Mouse (Mus musculus): Measurements from ENCODE around the gene Akr1c18. TPM values are rescaled to one million over a fixed set of nuclear protein-coding genes. Genes with fewer than 3 reads are reported as not detected.

Akr1c18 gene
- polyA plus RNA-seq, 1 experiment: not detected

DNA sequence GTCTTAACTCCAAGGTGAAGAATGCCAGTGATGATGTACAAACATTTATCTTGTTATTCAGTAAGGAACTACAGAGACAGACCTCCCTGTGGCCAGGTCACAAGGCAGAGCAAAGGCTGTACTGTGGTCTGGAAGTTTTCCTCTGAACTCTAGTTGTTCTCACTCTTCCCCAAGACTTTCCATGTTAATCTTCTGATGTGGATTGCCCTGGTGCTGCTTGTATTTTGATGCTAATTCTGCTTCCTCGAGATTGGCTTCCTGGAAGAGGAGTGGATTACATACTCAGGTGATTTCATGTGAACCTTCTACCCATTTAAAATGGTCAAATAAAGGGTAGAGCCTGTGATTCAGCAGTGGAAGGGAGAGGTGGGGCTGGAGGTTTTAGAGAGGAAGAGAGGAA lies 17.6 kb upstream of the Akr1c18 start:
- Histone ChIP-seq H3K4me1 (ENCODE audit: control insufficient read depth, insufficient read depth, low read length) (no peaks in the 10 kb centered on the region), H3K36me3 (ENCODE audit: control insufficient read depth, insufficient read depth, low read length) (no peaks in the 10 kb centered on the region), H3K27ac (ENCODE audit: control insufficient read depth, insufficient read depth, low read depth, low read length) (no peak overlapping the region), H3K27me3 (ENCODE audit: control insufficient read depth, insufficient read depth, low read length) (no peaks in the 10 kb centered on the region), H3K4me3 (ENCODE audit: control insufficient read depth, low read depth, low read length) (no peak overlapping the region)
- no peak for TF ChIP-seq CTCF (IDR thresholded peaks at IDR 0.05; ENCODE audit: control insufficient read depth, insufficient read depth, insufficient replicate concordance, low read depth, low read length)
- TF ChIP-seq POLR2A (IDR thresholded peaks at IDR 0.05; ENCODE audit: control insufficient read depth, low read depth, low read length): no peak

GRCm38 (mm10) chr13:4155286-4155685 lies 4.8 kb upstream of the Akr1c18 start:
- no peak overlapping the region for H3K27ac ChIP-seq (ENCODE audit: control insufficient read depth, insufficient read depth, low read depth, low read length)
- H3K4me1 ChIP-seq (ENCODE audit: control insufficient read depth, insufficient read depth, low read length): no peaks in the 10 kb centered on the region
- TF ChIP-seq CTCF (IDR thresholded peaks at IDR 0.05; ENCODE audit: control insufficient read depth, insufficient read depth, insufficient replicate concordance, low read depth, low read length) (no peak), POLR2A (IDR thresholded peaks at IDR 0.05; ENCODE audit: control insufficient read depth, low read depth, low read length) (no peak)
- H3K36me3 ChIP-seq (ENCODE audit: control insufficient read depth, insufficient read depth, low read length): no peaks in the 10 kb centered on the region
- H3K4me3 ChIP-seq (ENCODE audit: control insufficient read depth, low read depth, low read length): no peak overlapping the region
- no peaks in the 10 kb centered on the region for H3K27me3 ChIP-seq (ENCODE audit: control insufficient read depth, insufficient read depth, low read length)

- TF ChIP-seq CTCF (IDR thresholded peaks at IDR 0.05; ENCODE audit: control insufficient read depth, insufficient read depth, insufficient replicate concordance, low read depth, low read length): no peak
- no peak for TF ChIP-seq POLR2A (IDR thresholded peaks at IDR 0.05; ENCODE audit: control insufficient read depth, low read depth, low read length)
- Histone ChIP-seq H3K27me3 (ENCODE audit: control insufficient read depth, insufficient read depth, low read length) (no peaks in the 10 kb centered on the region), H3K4me3 (ENCODE audit: control insufficient read depth, low read depth, low read length) (no peak overlapping the region), H3K27ac (ENCODE audit: control insufficient read depth, insufficient read depth, low read depth, low read length) (no peak overlapping the region), H3K4me1 (ENCODE audit: control insufficient read depth, insufficient read depth, low read length) (no peaks in the 10 kb centered on the region), H3K36me3 (ENCODE audit: control insufficient read depth, insufficient read depth, low read length) (no peaks in the 10 kb centered on the region)
Measured at GRCm38 (mm10) chr13:4153593-4153992, 3.1 kb upstream of the Akr1c18 start.

- TF ChIP-seq CTCF (IDR thresholded peaks at IDR 0.05; ENCODE audit: control insufficient read depth, insufficient read depth, insufficient replicate concordance, low read depth, low read length): no peak
- TF ChIP-seq POLR2A (IDR thresholded peaks at IDR 0.05; ENCODE audit: control insufficient read depth, low read depth, low read length): no peak
- Histone ChIP-seq H3K36me3 (ENCODE audit: control insufficient read depth, insufficient read depth, low read length) (no peaks in the 10 kb centered on the region), H3K4me3 (ENCODE audit: control insufficient read depth, low read depth, low read length) (no peak overlapping the region), H3K4me1 (ENCODE audit: control insufficient read depth, insufficient read depth, low read length) (no peaks in the 10 kb centered on the region), H3K27me3 (ENCODE audit: control insufficient read depth, insufficient read depth, low read length) (no peaks in the 10 kb centered on the region), H3K27ac (ENCODE audit: control insufficient read depth, insufficient read depth, low read depth, low read length) (no peak overlapping the region)
Measured at GRCm38 (mm10) chr13:4152908-4153307, 2.5 kb upstream of the Akr1c18 start.

GRCm38 (mm10) chr13:4144261-4144660 lies 6.2 kb downstream of the Akr1c18 start:
- H3K4me1 ChIP-seq (ENCODE audit: control insufficient read depth, insufficient read depth, low read length): no peaks in the 10 kb centered on the region
- no peak for TF ChIP-seq CTCF (IDR thresholded peaks at IDR 0.05; ENCODE audit: control insufficient read depth, insufficient read depth, insufficient replicate concordance, low read depth, low read length)
- no peak for TF ChIP-seq POLR2A (IDR thresholded peaks at IDR 0.05; ENCODE audit: control insufficient read depth, low read depth, low read length)
- no peak overlapping the region for H3K27ac ChIP-seq (ENCODE audit: control insufficient read depth, insufficient read depth, low read depth, low read length)

DNA sequence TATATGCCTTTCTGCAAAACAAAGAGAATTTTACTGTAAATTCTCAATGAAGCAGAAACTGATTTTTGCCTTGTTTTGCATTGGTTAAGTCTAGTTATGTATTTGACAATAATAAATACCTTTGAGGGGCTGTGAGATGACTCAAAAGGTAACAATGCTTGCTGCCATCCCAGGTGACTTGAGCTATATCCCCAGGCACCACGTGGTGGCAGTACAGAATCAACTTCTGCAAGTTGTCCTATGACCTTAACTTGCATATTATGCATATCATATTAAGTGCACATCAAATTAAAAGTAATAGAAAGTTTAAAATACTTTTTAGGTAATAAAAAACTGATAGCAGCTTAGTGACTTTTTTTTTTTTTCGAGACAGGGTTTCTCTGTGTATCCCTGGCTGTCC lies 17.4 kb downstream of the Akr1c18 start:
- no peaks in the 10 kb centered on the region for H3K4me1 ChIP-seq (ENCODE audit: control insufficient read depth, insufficient read depth, low read length)
- TF ChIP-seq CTCF (IDR thresholded peaks at IDR 0.05; ENCODE audit: control insufficient read depth, insufficient read depth, insufficient replicate concordance, low read depth, low read length): no peak
- TF ChIP-seq POLR2A (IDR thresholded peaks at IDR 0.05; ENCODE audit: control insufficient read depth, low read depth, low read length): no peak
- H3K4me3 ChIP-seq (ENCODE audit: control insufficient read depth, low read depth, low read length): no peak overlapping the region
- no peaks in the 10 kb centered on the region for H3K27me3 ChIP-seq (ENCODE audit: control insufficient read depth, insufficient read depth, low read length)
- H3K36me3 ChIP-seq (ENCODE audit: control insufficient read depth, insufficient read depth, low read length): no peaks in the 10 kb centered on the region
- H3K27ac ChIP-seq (ENCODE audit: control insufficient read depth, insufficient read depth, low read depth, low read length): no peak overlapping the region

More at GRCm38 (mm10) chr13:4144261-4144660, 6.2 kb downstream of the Akr1c18 start:
- no peaks in the 10 kb centered on the region for H3K36me3 ChIP-seq (ENCODE audit: control insufficient read depth, insufficient read depth, low read length)
- H3K27me3 ChIP-seq (ENCODE audit: control insufficient read depth, insufficient read depth, low read length): no peaks in the 10 kb centered on the region
- H3K4me3 ChIP-seq (ENCODE audit: control insufficient read depth, low read depth, low read length): no peak overlapping the region

DNA sequence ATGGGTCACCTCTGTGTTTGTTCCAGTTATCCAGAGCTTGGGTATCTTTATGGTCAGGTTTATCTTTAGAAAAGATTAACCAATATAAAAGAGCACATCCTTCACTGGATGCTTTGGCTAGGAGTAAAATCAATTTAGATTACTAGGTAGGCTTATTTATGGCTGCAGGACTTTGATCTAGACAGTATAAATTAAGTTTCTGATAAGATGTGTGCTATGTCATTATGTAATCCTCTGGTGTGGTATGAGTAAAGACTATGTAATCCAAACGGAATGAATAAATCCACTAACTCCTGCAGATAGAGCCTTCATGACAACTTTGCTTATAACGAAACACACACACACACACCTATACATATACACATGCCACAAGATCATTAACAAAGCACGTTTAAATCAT lies 18.7 kb downstream of the Akr1c18 start:
- Histone ChIP-seq H3K4me3 (ENCODE audit: control insufficient read depth, low read depth, low read length) (no peak overlapping the region), H3K36me3 (ENCODE audit: control insufficient read depth, insufficient read depth, low read length) (no peaks in the 10 kb centered on the region), H3K27me3 (ENCODE audit: control insufficient read depth, insufficient read depth, low read length) (no peaks in the 10 kb centered on the region), H3K27ac (ENCODE audit: control insufficient read depth, insufficient read depth, low read depth, low read length) (no peak overlapping the region), H3K4me1 (ENCODE audit: control insufficient read depth, insufficient read depth, low read length) (no peaks in the 10 kb centered on the region)
- no peak for TF ChIP-seq CTCF (IDR thresholded peaks at IDR 0.05; ENCODE audit: control insufficient read depth, insufficient read depth, insufficient replicate concordance, low read depth, low read length)
- TF ChIP-seq POLR2A (IDR thresholded peaks at IDR 0.05; ENCODE audit: control insufficient read depth, low read depth, low read length): no peak

DNA sequence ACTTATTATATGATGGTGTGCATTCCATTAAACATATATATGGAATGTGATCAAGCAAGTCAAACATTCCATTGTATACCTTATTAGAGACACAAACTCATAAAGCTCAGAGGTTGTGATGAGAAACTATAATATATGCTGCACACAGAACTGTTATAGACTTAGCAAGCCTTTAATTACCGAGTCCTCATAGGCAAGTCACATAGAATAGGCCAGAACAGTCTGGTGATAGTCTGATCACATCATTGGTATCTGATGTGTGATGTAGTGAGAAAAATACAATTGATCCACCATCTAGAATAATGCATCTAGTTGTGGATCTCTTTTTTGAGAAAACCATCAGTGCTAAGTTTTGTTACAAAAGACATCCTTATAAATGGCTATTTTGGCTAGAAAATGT lies 19.1 kb downstream of the Akr1c18 start:
- Histone ChIP-seq H3K27me3 (ENCODE audit: control insufficient read depth, insufficient read depth, low read length) (no peaks in the 10 kb centered on the region), H3K4me3 (ENCODE audit: control insufficient read depth, low read depth, low read length) (no peak overlapping the region), H3K4me1 (ENCODE audit: control insufficient read depth, insufficient read depth, low read length) (no peaks in the 10 kb centered on the region), H3K36me3 (ENCODE audit: control insufficient read depth, insufficient read depth, low read length) (no peaks in the 10 kb centered on the region), H3K27ac (ENCODE audit: control insufficient read depth, insufficient read depth, low read depth, low read length) (no peak overlapping the region)
- no peak for TF ChIP-seq CTCF (IDR thresholded peaks at IDR 0.05; ENCODE audit: control insufficient read depth, insufficient read depth, insufficient replicate concordance, low read depth, low read length)
- no peak for TF ChIP-seq POLR2A (IDR thresholded peaks at IDR 0.05; ENCODE audit: control insufficient read depth, low read depth, low read length)

All from testis, adult 2 months (tissue).